Mouse (Mus musculus): ENCODE measurements around the gene Nubp2.

Gene Nubp2

DNA sequence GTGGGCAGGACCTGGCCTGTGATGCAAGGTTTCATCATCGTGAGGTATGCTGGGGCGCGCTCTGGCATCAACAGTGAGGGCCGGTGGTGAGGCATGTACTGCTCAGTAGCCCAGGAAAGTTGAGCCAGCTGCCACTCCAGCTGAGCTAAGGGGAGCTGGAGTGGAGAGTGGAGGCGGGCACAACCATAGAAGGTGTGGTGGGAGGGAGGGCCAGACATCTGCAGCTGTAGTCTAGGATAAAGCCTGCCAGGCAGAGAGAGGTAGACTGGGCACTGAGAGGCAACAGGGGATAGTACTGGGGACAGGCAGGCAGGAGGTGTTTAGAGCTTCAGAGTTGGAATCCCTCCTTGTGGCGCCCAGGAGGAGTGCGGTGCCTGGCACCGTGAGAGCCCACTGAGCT lies 26.1 kb downstream of the Nubp2 start:
- DNase-seq (ENCODE audit: low spot score) = no peak

GRCm38 (mm10) chr17:24858967-24859366 lies 27.2 kb downstream of the Nubp2 start:
- DNase-seq (ENCODE audit: low spot score) = no peak

- no peak for DNase-seq (ENCODE audit: low spot score)
Observed at GRCm38 (mm10) chr17:24857831-24858470, 28.2 kb downstream of the Nubp2 start.

DNA sequence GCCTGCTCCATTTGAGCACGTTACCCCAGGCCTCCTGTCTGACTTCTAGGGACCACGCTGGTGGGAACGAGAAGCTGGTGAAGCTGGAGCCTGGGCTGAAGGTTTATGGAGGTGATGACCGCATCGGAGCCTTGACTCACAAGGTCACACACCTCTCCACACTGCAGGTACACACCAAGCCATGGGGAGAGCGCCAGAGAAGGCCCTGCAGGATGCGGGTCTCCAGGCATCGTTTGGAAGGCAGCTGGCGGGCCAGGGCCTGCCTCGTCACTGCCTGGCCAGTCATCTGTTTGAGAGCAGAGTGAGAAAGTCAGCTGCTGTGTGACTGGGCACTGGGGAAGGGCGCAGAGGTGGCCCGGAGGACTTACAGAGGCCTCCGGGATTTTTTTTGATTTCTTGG lies 29.6 kb downstream of the Nubp2 start:
- no peak for DNase-seq (ENCODE audit: low spot score)

- DNase-seq (ENCODE audit: low spot score) = no peak
Observed at GRCm38 (mm10) chr17:24855838-24856464, 30.2 kb downstream of the Nubp2 start.

DNA sequence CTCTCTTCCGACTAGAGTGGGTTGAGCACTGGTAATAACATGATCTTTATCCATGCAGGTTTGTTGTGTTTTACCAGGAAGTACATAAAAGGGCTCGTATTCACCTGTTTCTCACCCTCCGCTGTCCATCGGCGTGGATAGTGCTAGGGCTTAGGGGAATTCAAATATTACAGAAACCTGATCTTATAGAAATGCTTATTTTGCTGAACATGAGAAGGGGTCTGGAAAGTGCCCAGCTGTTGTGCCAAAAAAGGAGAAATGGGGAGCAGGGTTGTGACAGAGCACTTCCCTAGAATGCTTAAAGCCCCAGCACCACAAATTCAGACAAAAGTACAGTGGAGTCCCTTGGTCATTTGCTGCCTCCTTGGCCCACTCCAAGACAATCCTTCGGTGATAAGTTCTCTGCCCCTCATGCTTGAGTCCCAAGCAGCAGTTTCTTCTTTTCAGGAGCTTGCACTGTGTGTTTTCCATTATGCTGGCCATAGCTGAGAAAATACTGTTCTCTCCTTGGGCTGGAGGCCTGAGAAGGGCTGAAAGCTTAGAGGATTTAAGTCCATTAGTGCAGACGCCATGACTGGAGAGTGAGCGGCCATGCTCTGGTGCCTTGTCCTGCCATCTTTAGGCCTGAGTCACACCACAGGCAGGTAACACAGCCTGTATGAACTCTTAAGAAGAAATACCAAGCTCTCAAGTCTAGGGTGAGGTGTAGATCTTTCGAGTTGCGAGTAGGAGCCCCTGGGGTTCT lies 34.6 kb downstream of the Nubp2 start:
- no peak for DNase-seq (ENCODE audit: low spot score)

DNA sequence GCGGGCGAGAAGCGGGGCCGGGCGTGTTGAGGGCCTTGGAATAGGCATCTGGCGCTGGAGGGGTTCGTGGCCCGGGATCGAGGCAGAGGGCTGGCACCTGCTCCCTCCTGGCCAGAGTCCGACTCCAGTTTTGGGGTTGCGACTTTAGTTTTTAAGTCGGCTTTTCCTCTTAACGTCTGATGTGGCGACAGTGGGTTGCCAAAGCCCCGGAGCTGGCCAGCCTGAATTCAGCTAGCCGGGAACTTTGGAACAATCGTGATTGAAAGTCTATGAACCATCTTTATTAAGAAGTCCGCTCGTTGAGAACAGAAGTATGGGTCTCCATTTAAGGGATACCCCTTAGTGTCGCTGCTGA lies 35.4 kb downstream of the Nubp2 start:
- DNase-seq (ENCODE audit: low spot score) = no peak

- peak; percentile 75 for DNase-seq (ENCODE audit: low spot score)
Observed at GRCm38 (mm10) chr17:24850065-24850772, 35.9 kb downstream of the Nubp2 start, which contains the start of gene Fahd1. TSS of gene Fahd1 (minus strand) at chr17:24850364.

- DNase-seq (ENCODE audit: low spot score) = no peak
Observed at GRCm38 (mm10) chr17:24849733-24850064, 36.5 kb downstream of the Nubp2 start.

DNA sequence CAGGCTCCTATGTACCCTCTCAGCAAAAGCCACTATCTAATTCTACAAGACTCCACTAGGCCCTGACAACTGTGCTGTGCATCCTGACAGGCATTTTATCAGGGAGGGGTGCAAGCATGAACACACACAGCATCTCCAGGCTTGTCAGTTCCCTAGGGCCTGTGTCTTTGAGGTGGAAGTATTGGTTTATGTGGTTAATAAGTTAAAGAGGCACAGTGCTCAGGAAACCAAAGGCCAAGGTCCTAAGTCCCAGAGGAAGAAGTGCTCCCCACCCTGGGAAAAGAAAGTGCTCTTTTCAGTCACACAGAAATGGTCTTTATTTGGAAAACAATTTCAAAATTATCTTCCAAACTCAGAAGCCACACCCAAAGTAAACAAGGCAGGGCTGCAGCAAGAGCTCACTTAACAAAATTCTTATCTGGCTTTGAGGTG lies 37.5 kb downstream of the Nubp2 start:
- no peak for DNase-seq (ENCODE audit: low spot score)

DNA sequence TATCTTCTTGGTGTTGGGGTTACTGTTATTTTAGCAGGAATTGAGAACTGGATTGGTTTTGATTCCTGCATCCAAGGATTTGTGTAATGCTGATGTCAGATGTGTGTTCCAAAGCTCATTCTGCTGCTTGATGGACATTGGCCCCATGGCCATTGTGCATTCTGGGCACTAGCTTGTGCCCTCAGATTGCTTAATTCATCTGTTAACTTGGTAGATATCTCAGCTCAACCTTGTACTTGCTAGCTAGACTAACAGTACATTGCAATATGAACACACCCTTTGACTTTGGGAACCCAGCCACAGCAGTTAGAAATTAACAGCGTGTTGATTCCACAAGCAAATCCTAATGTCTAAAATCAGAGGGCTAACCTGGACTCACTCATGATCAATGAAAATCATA lies 38.8 kb downstream of the Nubp2 start:
- DNase-seq (ENCODE audit: low spot score) = no peak

- DNase-seq (ENCODE audit: low spot score) = no peak
Observed at GRCm38 (mm10) chr17:24844525-24844924, 41.6 kb downstream of the Nubp2 start.

GRCm38 (mm10) chr17:24842631-24843030 lies 43.5 kb downstream of the Nubp2 start:
- DNase-seq (ENCODE audit: low spot score) = no peak

DNA sequence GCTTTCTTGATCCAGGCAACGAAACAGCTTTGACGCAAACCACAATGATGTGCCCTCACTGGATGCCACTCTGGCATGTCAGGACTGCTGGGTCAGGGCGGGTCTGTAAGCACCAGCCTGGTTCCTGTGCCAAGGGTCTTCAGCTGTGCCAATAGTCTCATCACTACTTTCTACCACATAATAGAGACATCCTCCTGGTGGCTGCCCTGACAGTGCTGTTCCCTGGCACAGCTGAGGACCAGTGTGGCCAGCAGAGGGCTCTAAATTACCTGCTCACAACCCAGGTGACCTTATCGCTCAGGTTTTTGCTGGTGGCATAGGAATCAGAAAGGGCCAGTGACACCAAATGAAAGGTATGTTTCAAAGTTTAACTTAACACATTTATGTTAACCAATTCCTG lies 45.0 kb downstream of the Nubp2 start:
- no peak for DNase-seq (ENCODE audit: low spot score)

DNA sequence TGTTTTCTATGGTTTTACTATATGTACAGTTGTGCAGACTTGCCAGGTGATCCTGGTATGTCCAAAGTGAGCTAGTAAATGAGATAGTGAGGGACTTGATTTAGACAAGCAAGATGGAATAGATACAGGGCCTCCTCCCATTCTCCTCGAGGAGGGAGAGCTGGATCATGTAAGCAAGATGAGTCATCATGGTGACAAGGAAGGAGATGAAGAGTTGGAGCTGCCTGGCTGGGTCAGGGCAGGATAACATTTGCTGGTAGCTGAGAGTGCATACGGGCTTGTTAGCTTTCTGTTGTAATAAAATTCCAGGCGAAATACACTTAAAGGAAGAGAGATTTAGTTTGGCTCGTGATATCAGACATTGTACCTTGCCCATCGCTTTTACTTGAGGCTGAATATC lies 45.8 kb downstream of the Nubp2 start:
- DNase-seq (ENCODE audit: low spot score) = no peak

GRCm38 (mm10) chr17:24839842-24840241 lies 46.3 kb downstream of the Nubp2 start, which contains the start of gene Hagh:
TSS of gene Hagh (plus strand) at chr17:24840143.
- no peak for DNase-seq (ENCODE audit: low spot score)
